Mouse (Mus musculus) testis, postnatal 10 days (tissue): ENCODE data around the gene Esp15.
"Not testable (repeated sequence)": the region's sequence is repeated elsewhere in the genome, so short reads cannot be mapped to it uniquely, and the experiment has no call there.

Experiments
- DNase-seq: peaks from one replicate; pipeline ENCODE4 v3.0.0; 2021; ENCODE audit warnings: low spot score

Gene Esp15

GRCm38 (mm10) chr17:39640654-39641053 is at the start of gene Esp15:
Gene Esp15 (plus strand): TSS chr17:39640954.
- DNase-seq = not testable (repeated sequence)

- DNase-seq = no peak
Observed at GRCm38 (mm10) chr17:39591550-39591949, 49.2 kb upstream of the Esp15 start.
